ENCODE assay signal across 17 mouse cellular contexts in genomic region chr10:108568925-108569324, GRCm38 (mm10).
DNase-seq lines count a peak whose midpoint lies in the region; ATAC-seq and TF ChIP-seq lines count a peak whose summit lies in the region.
"Had no signal": no experiment of that assay in that cellular context is flagged by ENCODE, and none has a peak within 500 bp of the region (broad histone marks: within the 10 kb centered on the region; RNA-seq: fewer than 3 reads in every experiment).

No protein-coding gene starts in this region.

- TF ChIP-seq EP300 in liver, postnatal 0 days (IDR thresholded peaks at IDR 0.05; ENCODE audit: low read depth) = no peak

- no peak for TF ChIP-seq POLR2A in liver, adult 2 months (IDR thresholded peaks at IDR 0.05; ENCODE audit: extremely low read depth, insufficient read depth, low read length)

- no peaks in the 10 kb centered on the region for H3K9me3 ChIP-seq in heart, embryonic 11.5 days (replicated peaks; ENCODE audit: control insufficient read depth, low read length)
- no peaks in the 10 kb centered on the region for H3K9me3 ChIP-seq in liver, postnatal 0 days (ENCODE audit: low read length)
- H3K9me3 ChIP-seq in kidney, embryonic 16.5 days (ENCODE audit: low read length) = no peaks in the 10 kb centered on the region
- H3K9me3 ChIP-seq: embryonic facial prominence, embryonic 10.5 days; heart, embryonic 13.5 days; liver, embryonic 15.5 days; midbrain, embryonic 12.5 days had no signal

- H3K79me2 ChIP-seq in liver, adult 2 months (ENCODE audit: control insufficient read depth, insufficient read depth, low read length) = no peaks in the 10 kb centered on the region

- H3K36me3 ChIP-seq in heart, embryonic 11.5 days (ENCODE audit: control insufficient read depth, insufficient read depth, low read length) = no peaks in the 10 kb centered on the region
- H3K36me3 ChIP-seq in liver, adult 2 months (ENCODE audit: control insufficient read depth, insufficient read depth, low read length) = no peaks in the 10 kb centered on the region
- no peaks in the 10 kb centered on the region for H3K36me3 ChIP-seq in liver, postnatal 0 days (replicated peaks; ENCODE audit: insufficient read depth, low read length)
- no peaks in the 10 kb centered on the region for H3K36me3 ChIP-seq in kidney, embryonic 16.5 days (ENCODE audit: insufficient read depth, low read length)
- H3K36me3 ChIP-seq: embryonic facial prominence, embryonic 10.5 days; heart, embryonic 13.5 days; liver, embryonic 15.5 days; midbrain, embryonic 12.5 days had no signal

- H3K27ac ChIP-seq in heart, embryonic 11.5 days (ENCODE audit: low read depth, low read length) = 0 out of 2 replicates have a peak overlapping the region, but pooled peaks have one; percentile 18
- no peak overlapping the region for H3K27ac ChIP-seq in liver, adult 2 months (replicated peaks; ENCODE audit: insufficient read depth, low read depth, low read length)
- no peak overlapping the region for H3K27ac ChIP-seq in liver, postnatal 0 days (ENCODE audit: low read depth)
- peak overlapping the region; percentile 69 for H3K27ac ChIP-seq in kidney, embryonic 16.5 days (ENCODE audit: low read length)
- H3K27ac ChIP-seq: embryonic facial prominence, embryonic 10.5 days; hindbrain, postnatal 0 days; liver, embryonic 15.5 days; midbrain, embryonic 12.5 days had no signal

- DNase-seq in heart, adult 9 months (ENCODE audit: low spot score in 2 of 2) = no peak
- DNase-seq in liver, adult 2 months (ENCODE audit: extremely low read depth, low read depth, low spot score) = peak; percentile 38
- no peak for DNase-seq in liver, postnatal 0 days
- peak; percentile 14 for DNase-seq in retina, postnatal 1 day
- DNase-seq in frontal cortex, postnatal 36 days (ENCODE audit: low spot score in 2 of 2) = no peak
- no peak for DNase-seq in thymus, adult 18-20 months
- DNase-seq: cerebellum, adult 18-20 months; cerebellum, postnatal 36 days had no signal

- H3K4me3 ChIP-seq in heart, embryonic 11.5 days (ENCODE audit: low read depth, low read length) = no peak overlapping the region
- no peak overlapping the region for H3K4me3 ChIP-seq in liver, adult 2 months (ENCODE audit: insufficient read depth, low read depth, low read length)
- H3K4me3 ChIP-seq in liver, postnatal 0 days (ENCODE audit: low read depth, low read length) = no peak overlapping the region
- H3K4me3 ChIP-seq in kidney, embryonic 16.5 days (ENCODE audit: low read length) = no peak overlapping the region
- H3K4me3 ChIP-seq: embryonic facial prominence, embryonic 10.5 days; heart, embryonic 13.5 days; liver, embryonic 15.5 days; midbrain, embryonic 12.5 days had no signal

- WGBS in heart, embryonic 11.5 days (ENCODE audit: insufficient replicate concordance) = 66% methylated on average over 6 of the region's 6 CpGs
- 34% methylated on average over 6 of the region's 6 CpGs for WGBS in liver, adult 2 months
- WGBS in liver, postnatal 0 days (ENCODE audit: insufficient replicate concordance) = 62% methylated on average over 6 of the region's 6 CpGs
- 38% methylated on average over 6 of the region's 6 CpGs for WGBS in kidney, embryonic 16.5 days

- no peak for ATAC-seq in heart, embryonic 11.5 days (replicated peaks; ENCODE audit: insufficient number of reproducible peaks, low FRiP score, low TSS enrichment)
- ATAC-seq in liver, postnatal 0 days = no peak
- ATAC-seq in kidney, embryonic 16.5 days (ENCODE audit: low FRiP score, low TSS enrichment) = peak; percentile 75
- ATAC-seq: forebrain, embryonic 14.5 days; hindbrain, postnatal 0 days had no signal

- no peak overlapping the region for H3K4me2 ChIP-seq in heart, embryonic 11.5 days
- H3K4me2 ChIP-seq in liver, postnatal 0 days (ENCODE audit: low read depth, low read length) = no peak overlapping the region
- no peak overlapping the region for H3K4me2 ChIP-seq in kidney, embryonic 16.5 days (replicated peaks; ENCODE audit: low read depth, low read length)
- H3K4me2 ChIP-seq: liver, embryonic 15.5 days; midbrain, embryonic 12.5 days had no signal

- peaks cover 11% of the 10 kb centered on the region for H3K4me1 ChIP-seq in heart, embryonic 11.5 days (ENCODE audit: control insufficient read depth, insufficient read depth, low read length)
- H3K4me1 ChIP-seq in liver, adult 2 months (ENCODE audit: control insufficient read depth, insufficient read depth, low read length) = peaks cover 2% of the 10 kb centered on the region; the same call in 1 of the 2 replicates
- peaks cover 5% of the 10 kb centered on the region; the same call in 1 of the 2 replicates for H3K4me1 ChIP-seq in liver, postnatal 0 days (ENCODE audit: insufficient read depth)
- peaks cover 23% of the 10 kb centered on the region for H3K4me1 ChIP-seq in kidney, embryonic 16.5 days (ENCODE audit: insufficient read depth, low read length)
- H3K4me1 ChIP-seq: liver, embryonic 15.5 days had no signal

- no peak for TF ChIP-seq CTCF in liver, adult 2 months (IDR thresholded peaks at IDR 0.05; ENCODE audit: low read depth, low read length)
- no peak for TF ChIP-seq CTCF in liver, postnatal 0 days (IDR thresholded peaks at IDR 0.05; ENCODE audit: low read depth)

- no peak overlapping the region for H3K9ac ChIP-seq in heart, embryonic 11.5 days (ENCODE audit: low read depth, low read length)
- H3K9ac ChIP-seq in liver, adult 2 months (ENCODE audit: low read depth, low read length) = no peak overlapping the region
- no peak overlapping the region for H3K9ac ChIP-seq in liver, postnatal 0 days (replicated peaks)
- H3K9ac ChIP-seq in kidney, embryonic 16.5 days (replicated peaks; ENCODE audit: low read length) = no peak overlapping the region
- H3K9ac ChIP-seq: liver, embryonic 15.5 days; midbrain, embryonic 12.5 days had no signal

- H3K27me3 ChIP-seq in heart, embryonic 11.5 days (ENCODE audit: control insufficient read depth, insufficient read depth, low read length) = no peaks in the 10 kb centered on the region
- no peaks in the 10 kb centered on the region for H3K27me3 ChIP-seq in liver, adult 2 months (ENCODE audit: control insufficient read depth, insufficient read depth, low read length)
- no peaks in the 10 kb centered on the region for H3K27me3 ChIP-seq in liver, postnatal 0 days (ENCODE audit: insufficient read depth, low read length)
- H3K27me3 ChIP-seq in kidney, embryonic 16.5 days (ENCODE audit: insufficient read depth, low read length) = no peaks in the 10 kb centered on the region
- H3K27me3 ChIP-seq: CH12.LX; heart, embryonic 13.5 days; liver, embryonic 15.5 days; midbrain, embryonic 12.5 days had no signal

Comparison
In these comparisons a context has a peak if more than half of its experiments do, and no peak if none do; other contexts are left out.
1. DNase-seq: peak in liver, adult 2 months (single experiment) and retina, postnatal 1 day (single experiment); none in heart, adult 9 months (0 of 2), liver, postnatal 0 days (single experiment), frontal cortex, postnatal 36 days (0 of 2) and thymus, adult 18-20 months (0 of 2).
2. H3K27ac ChIP-seq: peak in heart, embryonic 11.5 days (single experiment) and kidney, embryonic 16.5 days (single experiment); none in liver, adult 2 months (single experiment) and liver, postnatal 0 days (single experiment).